Mouse (Mus musculus): ENCODE data around the gene Cdkn2d. TPM values are rescaled to one million over a fixed set of nuclear protein-coding genes. Genes with fewer than 3 reads are reported as not detected.
"Not testable (repeated sequence)": the region's sequence is repeated elsewhere in the genome, so short reads cannot be mapped to it uniquely, and the experiment has no call there.

The Cdkn2d gene
- polyA plus RNA-seq, 1 experiment: 25.1 TPM

- no peak for DNase-seq (ENCODE audit: low read depth)
Observed at GRCm38 (mm10) chr9:21318792-21319191, 27.6 kb upstream of the Cdkn2d start.

GRCm38 (mm10) chr9:21316696-21317095 lies 25.5 kb upstream of the Cdkn2d start:
- DNase-seq (ENCODE audit: low read depth): no peak

GRCm38 (mm10) chr9:21315421-21315820 lies 24.2 kb upstream of the Cdkn2d start:
- DNase-seq (ENCODE audit: low read depth): no peak

- no peak for DNase-seq (ENCODE audit: low read depth)
Observed at GRCm38 (mm10) chr9:21314367-21315140, 23.3 kb upstream of the Cdkn2d start.

- no peak for DNase-seq (ENCODE audit: low read depth)
Observed at GRCm38 (mm10) chr9:21313394-21313793, 22.2 kb upstream of the Cdkn2d start.

GRCm38 (mm10) chr9:21312134-21312533 lies 20.9 kb upstream of the Cdkn2d start, which contains the start of gene Ap1m2:
Ap1m2 (minus strand) TSS chr9:21312337.
- DNase-seq (ENCODE audit: low read depth): no peak

- DNase-seq (ENCODE audit: low read depth): no peak
Observed at GRCm38 (mm10) chr9:21311695-21312094, 20.5 kb upstream of the Cdkn2d start.

- DNase-seq (ENCODE audit: low read depth): no peak
Observed at GRCm38 (mm10) chr9:21309150-21309741, 18.0 kb upstream of the Cdkn2d start.

- no peak for DNase-seq (ENCODE audit: low read depth)
Observed at GRCm38 (mm10) chr9:21305065-21305464, 13.9 kb upstream of the Cdkn2d start.

- DNase-seq (ENCODE audit: low read depth): no peak
Observed at GRCm38 (mm10) chr9:21299014-21299413, 7.8 kb upstream of the Cdkn2d start.

GRCm38 (mm10) chr9:21292271-21292670 lies 1.1 kb upstream of the Cdkn2d start:
- DNase-seq (ENCODE audit: low read depth): no peak

- not testable (repeated sequence) for DNase-seq (ENCODE audit: low read depth)
Observed at GRCm38 (mm10) chr9:21291868-21292267, 661 bp upstream of the Cdkn2d start.

GRCm38 (mm10) chr9:21290589-21290988 lies 618 bp downstream of the Cdkn2d start:
- no peak for DNase-seq (ENCODE audit: low read depth)

GRCm38 (mm10) chr9:21289337-21289671 lies 1.9 kb downstream of the Cdkn2d start:
- DNase-seq (ENCODE audit: low read depth): no peak

- no peak for DNase-seq (ENCODE audit: low read depth)
Observed at GRCm38 (mm10) chr9:21288404-21289336, 2.5 kb downstream of the Cdkn2d start.

GRCm38 (mm10) chr9:21287571-21288402 lies 3.4 kb downstream of the Cdkn2d start, which contains the start of gene Kri1:
Kri1 (minus strand) TSS chr9:21287969.
- DNase-seq (ENCODE audit: low read depth): peak; percentile 70

GRCm38 (mm10) chr9:21286753-21287152 lies 4.5 kb downstream of the Cdkn2d start:
- DNase-seq (ENCODE audit: low read depth): no peak

- DNase-seq (ENCODE audit: low read depth): no peak
Observed at GRCm38 (mm10) chr9:21283994-21284393, 7.2 kb downstream of the Cdkn2d start.

- no peak for DNase-seq (ENCODE audit: low read depth)
Observed at GRCm38 (mm10) chr9:21283591-21283990, 7.6 kb downstream of the Cdkn2d start.

GRCm38 (mm10) chr9:21277776-21278175 lies 13.4 kb downstream of the Cdkn2d start:
- DNase-seq (ENCODE audit: low read depth): no peak

GRCm38 (mm10) chr9:21276307-21276706 lies 14.9 kb downstream of the Cdkn2d start:
- no peak for DNase-seq (ENCODE audit: low read depth)
